Mouse (Mus musculus) forebrain, embryonic 14.5 days (tissue): Measurements from ENCODE around the gene Ccdc88c. TPM values are rescaled to one million over a fixed set of nuclear protein-coding genes. Genes with fewer than 3 reads are reported as not detected.
A peak's percentile ranks its signal among the peaks of the same experiment; 100 is the strongest.

Experiments
- ATAC-seq: fragments of 200-750 bp; cut with Nextera tagmentation; 2 replicates; pipeline ENCODE4 v1.8.0; 2017; ENCODE audit warnings: mild to moderate bottlenecking, moderate library complexity
- DNase-seq: peaks from one replicate; pipeline ENCODE4 v3.0.0-alpha.2; 2015; ENCODE audit warnings: low spot score
- H3K27ac ChIP-seq: fragments of 300-500 bp; sonication (generic); 2 replicates; pipeline ENCODE4 v1.5.1; 2014; ENCODE audit warnings: low read depth, mild to moderate bottlenecking, control low read depth, low read length, moderate library complexity
- H3K27me3 ChIP-seq: fragments of 300-500 bp; sonication (generic); replicated peaks from 2 replicates; pipeline ENCODE4 v1.6.1; 2014; ENCODE audit warnings: low read length, control low read depth, mixed read lengths; ENCODE audit not compliant: control insufficient read depth, insufficient read depth
- H3K36me3 ChIP-seq: fragments of 300-500 bp; sonication (generic); 2 replicates; pipeline ENCODE4 v1.6.1; 2014; ENCODE audit warnings: low read length, control low read depth; ENCODE audit not compliant: control insufficient read depth, insufficient read depth
- H3K4me1 ChIP-seq: fragments of 300-500 bp; sonication (generic); 2 replicates; pipeline ENCODE4 v1.6.1; 2014; ENCODE audit warnings: antibody characterized with exemption, low read length, control low read depth; ENCODE audit not compliant: control insufficient read depth, insufficient read depth
- H3K4me2 ChIP-seq: fragments of 300-500 bp; sonication (generic); 2 replicates; pipeline ENCODE4 v1.6.1; 2014; ENCODE audit warnings: mild to moderate bottlenecking, control low read depth, low read length
- H3K4me3 ChIP-seq: fragments of 300-500 bp; sonication (generic); 2 replicates; pipeline ENCODE4 v1.5.1; 2014; ENCODE audit warnings: low read depth, low read length, control low read depth
- H3K9ac ChIP-seq: fragments of 300-500 bp; sonication (generic); 2 replicates; pipeline ENCODE4 v1.6.1; 2014; ENCODE audit warnings: mild to moderate bottlenecking, low read length, control low read depth, moderate library complexity
- H3K9me3 ChIP-seq: fragments of 300-500 bp; sonication (generic); replicated peaks from 2 replicates; pipeline ENCODE4 v1.6.1; 2016; ENCODE audit warnings: low read length, control low read depth, mixed read lengths; ENCODE audit not compliant: control insufficient read depth
- WGBS: fragments of 180-500 bp; shearing (Covaris S2); extraction: QIAGEN DNeasy Blood & Tissue Kit; methylation state at CpG from one replicate; pipeline ENCODE4 v1.1.7; 2014; 5-methylcytosine and 5-hydroxymethylcytosine counted together
- polyA plus RNA-seq: library from polyadenylated mRNA; unstranded; fragments of >200 nt; fragmentation: Nextera tagmentation; extraction: Ambion mirVana; gene quantifications from 2 replicates; pipeline ENCODE4 v1.2.1, GENCODE M21; 2014

The Ccdc88c gene
- polyA plus RNA-seq, 1 experiment from 2014 or later: 11.6 TPM

DNA sequence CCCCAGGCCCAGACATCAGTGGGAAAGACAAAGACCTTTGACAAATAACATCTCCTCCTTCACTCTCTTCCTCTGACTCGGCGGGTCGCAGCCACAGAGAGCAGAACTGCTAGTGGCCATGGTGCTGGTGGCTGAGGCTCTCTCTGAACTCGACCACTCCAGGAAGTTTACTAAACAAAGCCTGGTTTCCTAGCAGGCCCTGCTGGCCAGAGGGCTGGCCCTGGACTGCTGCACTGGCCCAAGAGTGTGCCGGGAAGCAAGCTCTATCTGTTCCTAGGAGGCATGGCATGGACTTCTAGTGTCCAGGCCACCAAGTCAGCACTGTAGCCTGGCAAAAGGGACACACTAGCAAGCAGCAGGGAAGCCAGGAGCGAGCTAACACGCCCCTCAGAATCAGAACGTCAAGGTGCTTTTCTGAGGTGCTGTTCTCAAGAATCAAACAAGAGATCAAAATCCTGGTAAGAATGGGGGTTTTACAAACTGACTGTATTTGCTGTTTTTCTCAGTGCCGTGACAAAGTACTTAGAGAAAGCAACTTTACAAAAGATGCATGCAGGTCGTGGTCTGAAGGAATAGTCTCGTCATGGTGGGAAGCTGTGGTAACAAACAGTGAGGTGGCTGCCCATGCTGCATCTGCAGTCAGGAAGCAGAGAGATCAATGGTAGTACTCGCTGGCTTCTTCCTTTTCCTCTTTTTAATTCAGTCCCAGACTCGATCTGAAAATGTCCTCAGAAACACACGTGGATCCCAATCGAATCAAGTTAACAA, 50.7 kb downstream of the Ccdc88c start:
- Histone ChIP-seq H3K27me3 (no peaks in the 10 kb centered on the region), H3K4me2 (no peak overlapping the region), H3K9me3 (no peaks in the 10 kb centered on the region), H3K4me1 (peaks cover 5% of the 10 kb centered on the region; the same call in 1 of the 2 replicates), H3K9ac (no peak overlapping the region), H3K36me3 (peaks cover 8% of the 10 kb centered on the region; the same call in 1 of the 2 replicates), H3K4me3 (no peak overlapping the region), H3K27ac (no peak overlapping the region)
- ATAC-seq: no peak
- no peak for DNase-seq
- 81% methylated on average over 15 of the region's 15 CpGs for WGBS

DNA sequence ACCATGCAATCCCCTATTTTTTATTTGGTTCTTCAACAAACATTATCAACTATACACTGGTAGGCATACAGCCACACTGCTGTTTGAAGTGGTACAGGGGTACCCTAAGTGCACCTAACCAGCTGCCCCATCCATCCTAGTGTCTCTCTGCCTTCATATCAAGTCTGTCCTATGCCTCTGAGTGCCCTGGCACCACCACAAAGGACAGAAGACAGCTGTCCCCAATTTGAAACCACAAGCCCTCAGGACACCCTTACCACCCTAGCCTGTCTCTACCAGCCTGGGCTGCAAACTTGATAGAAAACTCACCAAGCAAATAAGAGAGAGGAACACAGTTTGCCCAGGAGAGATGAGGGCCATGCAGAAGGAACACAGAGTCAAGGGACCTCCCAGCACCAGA, 51.3 kb downstream of the Ccdc88c start:
- DNase-seq (no peak), ATAC-seq (no peak)
- Histone ChIP-seq H3K27ac (no peak overlapping the region), H3K36me3 (peaks cover 8% of the 10 kb centered on the region; the same call in 1 of the 2 replicates), H3K27me3 (no peaks in the 10 kb centered on the region), H3K4me1 (peaks cover 5% of the 10 kb centered on the region; the same call in 1 of the 2 replicates), H3K9me3 (no peaks in the 10 kb centered on the region), H3K4me3 (no peak overlapping the region), H3K9ac (no peak overlapping the region), H3K4me2 (no peak overlapping the region)

DNA sequence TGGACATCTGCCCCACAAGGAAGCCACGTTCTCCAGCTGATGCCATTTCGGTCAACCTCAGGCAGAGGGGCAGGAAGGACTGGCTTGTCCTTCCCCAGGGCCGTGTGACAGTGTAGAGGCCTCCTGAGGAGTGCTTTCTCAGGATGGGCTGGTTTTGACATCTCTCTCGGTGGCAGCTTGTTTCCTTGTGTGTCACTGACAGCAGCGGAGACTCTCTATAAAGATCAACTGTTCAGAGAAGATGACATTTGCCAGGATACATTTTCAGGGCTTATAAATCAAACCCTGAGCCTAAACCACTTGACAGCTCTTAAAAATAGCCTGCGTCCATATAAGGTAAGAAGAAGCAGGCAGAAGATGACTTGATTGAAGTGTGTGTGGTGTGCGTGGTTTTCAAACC, 59.0 kb downstream of the Ccdc88c start:
- DNase-seq (no peak), ATAC-seq (no peak)
- Histone ChIP-seq H3K4me3 (no peak overlapping the region), H3K4me1 (no peaks in the 10 kb centered on the region), H3K4me2 (no peak overlapping the region), H3K36me3 (peaks cover 36% of the 10 kb centered on the region), H3K27me3 (no peaks in the 10 kb centered on the region), H3K27ac (no peak overlapping the region), H3K9me3 (no peaks in the 10 kb centered on the region), H3K9ac (no peak overlapping the region)
- 78% methylated on average over 7 of the region's 7 CpGs for WGBS

DNA sequence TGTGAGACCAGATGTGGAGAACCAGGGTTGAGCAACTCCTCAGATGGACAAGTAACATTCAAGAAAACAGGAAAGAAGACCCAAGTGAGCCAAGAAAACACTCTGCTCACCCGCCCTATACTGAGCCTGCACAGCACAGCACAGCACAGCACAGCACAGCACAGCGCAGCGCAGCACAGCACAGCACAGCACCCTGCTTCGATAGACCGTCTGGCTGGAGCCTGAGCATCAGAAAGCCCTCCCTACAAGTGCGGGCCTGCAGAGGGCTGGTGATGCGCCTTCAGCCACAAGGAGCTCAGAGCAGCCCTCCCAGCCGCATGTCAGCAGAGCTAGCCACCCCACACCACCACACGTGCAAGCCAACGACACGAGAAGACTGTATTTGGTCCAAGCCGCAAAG, 61.5 kb downstream of the Ccdc88c start:
- DNase-seq (no peak), ATAC-seq (no peak)

DNA sequence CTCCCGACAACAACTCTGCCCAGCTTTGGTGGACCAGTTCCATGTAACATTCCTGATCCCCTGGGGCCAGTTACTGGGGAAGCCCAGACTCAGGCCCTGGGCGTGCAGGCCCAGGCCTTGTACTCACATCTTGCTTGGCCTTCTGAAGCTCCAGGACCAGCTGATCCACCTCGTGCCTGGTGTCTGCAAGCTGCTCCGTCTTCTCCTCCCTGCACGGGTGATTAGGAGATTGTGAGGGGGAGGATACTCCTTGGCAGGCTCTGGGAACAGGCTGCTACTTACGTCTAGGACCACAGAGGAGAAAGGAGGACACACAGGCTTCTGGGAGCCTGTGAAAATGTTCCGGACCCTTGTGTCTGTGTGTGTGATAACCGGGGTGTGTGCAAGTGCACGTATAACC, 62.6 kb downstream of the Ccdc88c start:
- ATAC-seq (no peak), DNase-seq (no peak)
- H3K4me1 ChIP-seq: no peaks in the 10 kb centered on the region
- H3K4me2 ChIP-seq: no peak overlapping the region
- H3K27me3 ChIP-seq: no peaks in the 10 kb centered on the region
- H3K9me3 ChIP-seq: no peaks in the 10 kb centered on the region
- 93% methylated on average over 9 of the region's 9 CpGs for WGBS
- no peak overlapping the region for H3K4me3 ChIP-seq
- no peak overlapping the region for H3K27ac ChIP-seq
- peaks cover 58% of the 10 kb centered on the region for H3K36me3 ChIP-seq
- no peak overlapping the region for H3K9ac ChIP-seq

More for the DNA sequence above, 61.5 kb downstream of the Ccdc88c start:
- Histone ChIP-seq H3K36me3 (peaks cover 51% of the 10 kb centered on the region), H3K27ac (no peak overlapping the region), H3K9ac (no peak overlapping the region), H3K4me1 (no peaks in the 10 kb centered on the region), H3K4me3 (no peak overlapping the region), H3K27me3 (no peaks in the 10 kb centered on the region), H3K9me3 (no peaks in the 10 kb centered on the region), H3K4me2 (no peak overlapping the region)
- WGBS: 89% methylated on average over 12 of the region's 12 CpGs

DNA sequence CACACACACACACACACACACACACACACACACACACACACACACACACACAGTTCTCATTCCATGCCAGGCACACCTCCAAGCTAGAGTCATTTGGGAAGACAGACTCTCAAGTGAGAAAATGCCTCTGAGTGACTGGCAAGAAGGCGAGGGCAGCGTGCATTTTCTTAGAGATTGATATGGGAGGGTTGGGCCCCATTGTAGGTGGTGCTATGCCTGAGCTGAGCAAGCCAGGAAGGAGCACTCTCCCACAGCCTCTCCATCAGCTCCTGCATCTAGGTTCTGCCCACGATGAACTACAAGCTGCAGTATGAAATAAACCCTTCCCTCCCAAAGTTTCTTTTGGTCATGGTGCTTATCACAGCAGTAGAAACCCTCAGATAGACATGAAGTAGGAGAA, 63.6 kb downstream of the Ccdc88c start:
- DNase-seq: no peak
- Histone ChIP-seq H3K4me2 (no peak overlapping the region), H3K27me3 (no peaks in the 10 kb centered on the region), H3K27ac (no peak overlapping the region), H3K9ac (no peak overlapping the region), H3K36me3 (peaks cover 55% of the 10 kb centered on the region), H3K9me3 (no peaks in the 10 kb centered on the region), H3K4me1 (no peaks in the 10 kb centered on the region), H3K4me3 (no peak overlapping the region)
- WGBS: 86% methylated on average over 3 of the region's 3 CpGs
- no peak for ATAC-seq

DNA sequence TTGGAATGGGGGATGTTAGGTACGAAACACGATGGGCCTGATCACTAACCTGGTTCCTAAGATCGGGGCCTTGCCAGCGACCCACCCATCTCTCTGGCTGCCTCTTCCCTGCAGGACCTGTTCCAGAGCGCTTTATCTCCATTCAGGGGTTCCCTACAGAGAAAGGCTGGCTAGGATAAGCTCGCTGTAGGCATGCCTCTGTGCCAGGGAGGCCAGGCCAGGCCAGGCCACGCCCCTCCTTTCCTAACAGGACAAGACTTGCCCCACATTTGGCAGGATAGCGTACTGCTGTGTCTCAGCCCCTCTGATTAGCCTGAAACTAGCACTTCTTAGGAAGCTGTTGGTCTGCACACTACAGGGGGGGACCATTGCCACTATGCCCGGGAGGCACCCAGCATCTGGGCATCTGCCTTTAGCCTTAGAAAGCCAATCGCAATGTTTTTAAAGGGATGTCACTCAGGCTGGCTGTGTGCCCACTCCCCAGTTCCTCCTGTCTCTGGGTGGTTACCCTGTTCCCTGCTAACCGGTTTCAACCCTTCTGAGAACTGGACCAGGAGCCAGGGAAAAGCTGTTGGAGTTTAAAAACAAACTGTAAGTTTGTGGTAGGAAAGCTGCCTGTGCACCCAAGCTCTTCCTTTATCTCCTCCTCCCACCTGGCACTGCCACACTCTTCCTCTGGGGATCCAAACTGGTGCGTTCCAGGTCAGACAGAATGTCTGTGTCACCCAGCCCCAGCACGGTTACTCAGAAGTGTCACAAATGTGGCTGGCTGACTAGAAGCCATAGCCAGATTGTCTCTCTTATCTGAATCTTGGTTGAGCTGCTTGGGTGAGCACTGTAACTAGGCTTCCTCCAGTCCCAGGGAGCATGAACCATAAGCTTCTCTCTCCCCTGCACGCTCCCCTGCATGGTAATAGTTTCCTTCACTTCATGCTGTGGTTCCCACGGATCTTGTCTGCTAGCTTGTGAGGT, 69.9 kb downstream of the Ccdc88c start:
- DNase-seq (peak; percentile 53), ATAC-seq (peak; percentile 66)
- Histone ChIP-seq H3K36me3 (peaks cover 22% of the 10 kb centered on the region; the same call in 1 of the 2 replicates), H3K4me3 (no peak overlapping the region), H3K9ac (no peak overlapping the region), H3K4me1 (peaks cover 6% of the 10 kb centered on the region), H3K4me2 (no peak overlapping the region), H3K9me3 (no peaks in the 10 kb centered on the region), H3K27me3 (no peaks in the 10 kb centered on the region), H3K27ac (0 out of 2 replicates have a peak overlapping the region, but pooled peaks have one; percentile 11)
- 62% methylated on average over 15 of the region's 15 CpGs for WGBS

DNA sequence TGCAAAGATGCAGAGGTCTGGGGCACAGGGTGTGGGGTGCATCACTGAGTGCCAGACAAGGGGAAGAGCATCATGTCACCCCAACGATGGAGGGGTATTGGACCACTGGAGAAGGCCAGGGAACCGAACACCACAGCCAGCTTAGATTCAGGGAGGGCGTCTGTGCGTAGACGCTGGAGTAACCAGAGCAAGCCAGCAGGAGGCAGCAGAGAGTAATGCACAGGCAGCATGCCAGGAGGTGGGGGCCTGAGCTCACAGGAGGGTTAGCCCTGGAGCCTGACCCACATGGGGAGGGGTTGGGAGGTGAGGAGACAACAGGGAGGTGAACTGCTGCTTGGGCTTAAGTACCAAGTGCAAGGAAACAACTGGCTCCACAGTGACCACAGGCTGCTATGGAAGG, 70.8 kb downstream of the Ccdc88c start:
- H3K9ac ChIP-seq: no peak overlapping the region
- H3K4me3 ChIP-seq: no peak overlapping the region
- H3K27me3 ChIP-seq: no peaks in the 10 kb centered on the region
- no peak overlapping the region for H3K27ac ChIP-seq
- ATAC-seq (peak; percentile 71), DNase-seq (peak; percentile 71)
- peaks cover 19% of the 10 kb centered on the region for H3K36me3 ChIP-seq
- H3K9me3 ChIP-seq: no peaks in the 10 kb centered on the region
- H3K4me1 ChIP-seq: peaks cover 6% of the 10 kb centered on the region
- 14% methylated on average over 5 of the region's 5 CpGs for WGBS
- no peak overlapping the region for H3K4me2 ChIP-seq
